Mouse (Mus musculus): ENCODE measurements around the gene Prdx3. TPM values are rescaled to one million over a fixed set of nuclear protein-coding genes. Genes with fewer than 3 reads are reported as not detected.
A peak's percentile ranks its signal among the peaks of the same experiment; 100 is the strongest.

The Prdx3 gene
- polyA plus RNA-seq, 1 experiment from 2014 or later = 119 TPM

GRCm38 (mm10) chr19:60895251-60895880 is 21.0 kb upstream of the Prdx3 start:
- H3K36me3 ChIP-seq (ENCODE audit: control insufficient read depth, insufficient read depth, low read length) = no peaks in the 10 kb centered on the region
- H3K27ac ChIP-seq (ENCODE audit: low read depth, low read length) = no peak overlapping the region
- no peak for DNase-seq (ENCODE audit: low spot score)
- no peaks in the 10 kb centered on the region for H3K27me3 ChIP-seq (ENCODE audit: control insufficient read depth, insufficient read depth, low read length)
- H3K9me3 ChIP-seq (ENCODE audit: control insufficient read depth, low read length) = no peaks in the 10 kb centered on the region
- H3K4me3 ChIP-seq (ENCODE audit: low read depth, low read length) = no peak overlapping the region
- no peak overlapping the region for H3K4me2 ChIP-seq (replicated peaks; ENCODE audit: low read depth, low read length)
- no peak for ATAC-seq (ENCODE audit: low FRiP score)
- WGBS = 33% methylated on average over 3 of the region's 3 CpGs
- no peaks in the 10 kb centered on the region for H3K4me1 ChIP-seq (replicated peaks; ENCODE audit: control insufficient read depth, insufficient read depth, low read length)
- no peak overlapping the region for H3K9ac ChIP-seq (ENCODE audit: low read depth, low read length)

GRCm38 (mm10) chr19:60891934-60892547 is 17.7 kb upstream of the Prdx3 start:
- Histone ChIP-seq H3K9ac (ENCODE audit: low read depth, low read length) (no peak overlapping the region), H3K4me3 (ENCODE audit: low read depth, low read length) (no peak overlapping the region), H3K4me2 (replicated peaks; ENCODE audit: low read depth, low read length) (no peak overlapping the region), H3K36me3 (ENCODE audit: control insufficient read depth, insufficient read depth, low read length) (no peaks in the 10 kb centered on the region), H3K9me3 (ENCODE audit: control insufficient read depth, low read length) (no peaks in the 10 kb centered on the region), H3K27me3 (ENCODE audit: control insufficient read depth, insufficient read depth, low read length) (no peaks in the 10 kb centered on the region), H3K4me1 (replicated peaks; ENCODE audit: control insufficient read depth, insufficient read depth, low read length) (no peaks in the 10 kb centered on the region; the same call in 1 of the 2 replicates), H3K27ac (ENCODE audit: low read depth, low read length) (no peak overlapping the region)
- no peak for ATAC-seq (ENCODE audit: low FRiP score)
- 43% methylated on average over 1 of the region's 1 CpGs for WGBS
- DNase-seq (ENCODE audit: low spot score) = peak; percentile 77

- H3K4me2 ChIP-seq (replicated peaks; ENCODE audit: low read depth, low read length) = peak overlapping the region; percentile 64
- no peaks in the 10 kb centered on the region for H3K27me3 ChIP-seq (ENCODE audit: control insufficient read depth, insufficient read depth, low read length)
- no peaks in the 10 kb centered on the region for H3K36me3 ChIP-seq (ENCODE audit: control insufficient read depth, insufficient read depth, low read length)
- peak overlapping the region; percentile 79 for H3K4me3 ChIP-seq (ENCODE audit: low read depth, low read length)
- no peak overlapping the region for H3K9ac ChIP-seq (ENCODE audit: low read depth, low read length)
- no peaks in the 10 kb centered on the region; the same call in 1 of the 2 replicates for H3K4me1 ChIP-seq (replicated peaks; ENCODE audit: control insufficient read depth, insufficient read depth, low read length)
- H3K27ac ChIP-seq (ENCODE audit: low read depth, low read length) = no peak overlapping the region
- 13% methylated on average over 4 of the region's 5 CpGs for WGBS
- no peak for ATAC-seq (ENCODE audit: low FRiP score)
- H3K9me3 ChIP-seq (ENCODE audit: control insufficient read depth, low read length) = no peaks in the 10 kb centered on the region
- DNase-seq (ENCODE audit: low spot score) = peak; percentile 18
These were observed 16.7 kb upstream of the Prdx3 start for GRCm38 (mm10) chr19:60891123-60891470.

GRCm38 (mm10) chr19:60890391-60891122 is 16.2 kb upstream of the Prdx3 start:
- Histone ChIP-seq H3K9me3 (ENCODE audit: control insufficient read depth, low read length) (no peaks in the 10 kb centered on the region), H3K36me3 (ENCODE audit: control insufficient read depth, insufficient read depth, low read length) (no peaks in the 10 kb centered on the region), H3K4me2 (replicated peaks; ENCODE audit: low read depth, low read length) (peak overlapping the region; percentile 64), H3K4me3 (ENCODE audit: low read depth, low read length) (peak overlapping the region; percentile 79), H3K27me3 (ENCODE audit: control insufficient read depth, insufficient read depth, low read length) (no peaks in the 10 kb centered on the region), H3K4me1 (replicated peaks; ENCODE audit: control insufficient read depth, insufficient read depth, low read length) (no peaks in the 10 kb centered on the region; the same call in 1 of the 2 replicates), H3K27ac (ENCODE audit: low read depth, low read length) (peak overlapping the region; percentile 95), H3K9ac (ENCODE audit: low read depth, low read length) (peak overlapping the region; percentile 93)
- WGBS = under 1% methylated on average over 41 of the region's 41 CpGs
- ATAC-seq (ENCODE audit: low FRiP score) (peak; percentile 68), DNase-seq (ENCODE audit: low spot score) (peak; percentile 73)

- under 1% methylated on average over 53 of the region's 55 CpGs for WGBS
- Histone ChIP-seq H3K36me3 (ENCODE audit: control insufficient read depth, insufficient read depth, low read length) (no peaks in the 10 kb centered on the region), H3K27ac (ENCODE audit: low read depth, low read length) (peak within 1 kb of the TSS; percentile 95)
These were observed 15.5 kb upstream of the Prdx3 start, which contains the start of gene Grk5 for GRCm38 (mm10) chr19:60889714-60890315. Gene Grk5, plus strand, starts transcription at chr19:60889749.

GRCm38 (mm10) chr19:60889101-60889713 is 14.9 kb upstream of the Prdx3 start:
- Histone ChIP-seq H3K27ac (ENCODE audit: low read depth, low read length) (peak overlapping the region; percentile 95; the same call in 1 of the 2 replicates), H3K9me3 (ENCODE audit: control insufficient read depth, low read length) (no peaks in the 10 kb centered on the region), H3K9ac (ENCODE audit: low read depth, low read length) (peak overlapping the region; percentile 93), H3K4me1 (replicated peaks; ENCODE audit: control insufficient read depth, insufficient read depth, low read length) (no peaks in the 10 kb centered on the region; the same call in 1 of the 2 replicates), H3K4me3 (ENCODE audit: low read depth, low read length) (peak overlapping the region; percentile 79), H3K27me3 (ENCODE audit: control insufficient read depth, insufficient read depth, low read length) (no peaks in the 10 kb centered on the region), H3K4me2 (replicated peaks; ENCODE audit: low read depth, low read length) (peak overlapping the region; percentile 58), H3K36me3 (ENCODE audit: control insufficient read depth, insufficient read depth, low read length) (no peaks in the 10 kb centered on the region)
- DNase-seq (ENCODE audit: low spot score) (peak; percentile 72), ATAC-seq (ENCODE audit: low FRiP score) (peak; percentile 20; the same call in 1 of the 2 replicates)
- 4% methylated on average over 17 of the region's 17 CpGs for WGBS

More at GRCm38 (mm10) chr19:60889714-60890315, 15.5 kb upstream of the Prdx3 start, which contains the start of gene Grk5:
- Histone ChIP-seq H3K9ac (ENCODE audit: low read depth, low read length) (peak within 1 kb of the TSS; percentile 93), H3K4me2 (replicated peaks; ENCODE audit: low read depth, low read length) (peak within 1 kb of the TSS; percentile 64), H3K27me3 (ENCODE audit: control insufficient read depth, insufficient read depth, low read length) (no peaks in the 10 kb centered on the region), H3K9me3 (ENCODE audit: control insufficient read depth, low read length) (no peaks in the 10 kb centered on the region), H3K4me1 (replicated peaks; ENCODE audit: control insufficient read depth, insufficient read depth, low read length) (no peaks in the 10 kb centered on the region; the same call in 1 of the 2 replicates), H3K4me3 (ENCODE audit: low read depth, low read length) (peak within 1 kb of the TSS; percentile 79)
- ATAC-seq (ENCODE audit: low FRiP score) (peak; percentile 98), DNase-seq (ENCODE audit: low spot score) (peak; percentile 98)

- DNase-seq (ENCODE audit: low spot score) = no peak
These were observed 13.3 kb upstream of the Prdx3 start for GRCm38 (mm10) chr19:60887637-60888036.

GRCm38 (mm10) chr19:60883129-60883528 is 8.8 kb upstream of the Prdx3 start:
- H3K4me2 ChIP-seq (replicated peaks; ENCODE audit: low read depth, low read length) = no peak overlapping the region
- 11% methylated on average over 3 of the region's 3 CpGs for WGBS
- no peak overlapping the region for H3K4me3 ChIP-seq (ENCODE audit: low read depth, low read length)
- no peaks in the 10 kb centered on the region for H3K9me3 ChIP-seq (ENCODE audit: control insufficient read depth, low read length)
- no peak for ATAC-seq (ENCODE audit: low FRiP score)
- no peak overlapping the region for H3K27ac ChIP-seq (ENCODE audit: low read depth, low read length)
- no peaks in the 10 kb centered on the region for H3K4me1 ChIP-seq (replicated peaks; ENCODE audit: control insufficient read depth, insufficient read depth, low read length)
- no peaks in the 10 kb centered on the region for H3K27me3 ChIP-seq (ENCODE audit: control insufficient read depth, insufficient read depth, low read length)
- H3K9ac ChIP-seq (ENCODE audit: low read depth, low read length) = no peak overlapping the region
- no peaks in the 10 kb centered on the region for H3K36me3 ChIP-seq (ENCODE audit: control insufficient read depth, insufficient read depth, low read length)
- DNase-seq (ENCODE audit: low spot score) = no peak

More at GRCm38 (mm10) chr19:60887637-60888036, 13.3 kb upstream of the Prdx3 start:
- ATAC-seq (ENCODE audit: low FRiP score) = no peak
- Histone ChIP-seq H3K27me3 (ENCODE audit: control insufficient read depth, insufficient read depth, low read length) (no peaks in the 10 kb centered on the region), H3K4me3 (ENCODE audit: low read depth, low read length) (no peak overlapping the region), H3K9me3 (ENCODE audit: control insufficient read depth, low read length) (no peaks in the 10 kb centered on the region), H3K4me1 (replicated peaks; ENCODE audit: control insufficient read depth, insufficient read depth, low read length) (no peaks in the 10 kb centered on the region; the same call in 1 of the 2 replicates), H3K27ac (ENCODE audit: low read depth, low read length) (no peak overlapping the region), H3K4me2 (replicated peaks; ENCODE audit: low read depth, low read length) (no peak overlapping the region), H3K9ac (ENCODE audit: low read depth, low read length) (no peak overlapping the region), H3K36me3 (ENCODE audit: control insufficient read depth, insufficient read depth, low read length) (no peaks in the 10 kb centered on the region)
- WGBS = 90% methylated on average over 2 of the region's 2 CpGs

Data from hindbrain, embryonic 11.5 days (tissue).